Mouse (Mus musculus): ENCODE data around the gene Syt5. TPM values are rescaled to one million over a fixed set of nuclear protein-coding genes. Genes with fewer than 3 reads are reported as not detected.

Gene Syt5
- polyA plus RNA-seq, 1 experiment from 2014 or later: 4.7 TPM

DNA sequence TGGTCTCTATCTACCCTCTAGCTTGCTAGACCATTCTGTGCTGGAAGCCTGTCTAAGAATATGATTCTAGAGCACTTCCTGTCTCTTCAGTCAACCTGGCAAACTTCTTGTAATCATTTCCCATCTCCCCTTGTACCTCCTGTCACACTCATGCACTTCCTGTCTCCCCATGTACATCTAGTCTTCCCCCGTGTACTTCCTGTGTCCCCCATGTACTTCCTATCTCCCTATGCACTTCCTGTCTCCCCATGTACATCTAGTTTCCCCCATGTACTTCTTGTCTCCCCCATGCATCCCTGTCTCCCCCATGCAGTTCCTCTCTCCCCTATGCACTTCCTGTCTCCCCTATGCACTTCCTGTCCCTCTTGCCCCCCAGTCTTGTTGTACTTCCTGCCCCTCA is 28.9 kb downstream of the Syt5 start:
- 67% methylated on average over 1 of the region's 1 CpGs for WGBS
- H3K9me3 ChIP-seq: no peaks in the 10 kb centered on the region
- H3K4me3 ChIP-seq: no peak overlapping the region

GRCm38 (mm10) chr7:4516332-4517050 is 30.9 kb downstream of the Syt5 start, which contains the start of gene Tnnt1:
Tnnt1 (minus strand) TSS chr7:4516382.
- Histone ChIP-seq H3K4me3 (0 out of 2 replicates have a peak within 1 kb of the TSS, but pooled peaks have one; percentile 1), H3K27ac (peak within 1 kb of the TSS; percentile 48), H3K4me2 (no peak within 1 kb of the TSS), H3K9ac (no peak within 1 kb of the TSS), H3K9me3 (no peaks in the 10 kb centered on the region), H3K4me1 (peaks cover 17% of the 10 kb centered on the region; the same call in 1 of the 2 replicates), H3K36me3 (no peaks in the 10 kb centered on the region), H3K27me3 (0 out of 2 replicates have a peak, but pooled peaks cover 4% of the 10 kb centered on the region)
- 22% methylated on average over 3 of the region's 4 CpGs for WGBS
- ATAC-seq (ENCODE audit: insufficient number of reproducible peaks, low FRiP score, low TSS enrichment, low read depth): no peak

More for the DNA sequence above, 28.9 kb downstream of the Syt5 start:
- Histone ChIP-seq H3K27ac (no peak overlapping the region), H3K36me3 (no peaks in the 10 kb centered on the region), H3K4me1 (peaks cover 17% of the 10 kb centered on the region; the same call in 1 of the 2 replicates), H3K9ac (no peak overlapping the region), H3K27me3 (0 out of 2 replicates have a peak, but pooled peaks cover 4% of the 10 kb centered on the region), H3K4me2 (no peak overlapping the region)
- no peak for ATAC-seq (ENCODE audit: insufficient number of reproducible peaks, low FRiP score, low TSS enrichment, low read depth)

- WGBS: 44% methylated on average over 6 of the region's 6 CpGs
- Histone ChIP-seq H3K36me3 (no peaks in the 10 kb centered on the region), H3K9me3 (no peaks in the 10 kb centered on the region), H3K4me3 (no peak overlapping the region), H3K4me1 (peaks cover 11% of the 10 kb centered on the region), H3K9ac (no peak overlapping the region), H3K27me3 (0 out of 2 replicates have a peak, but pooled peaks cover 4% of the 10 kb centered on the region), H3K4me2 (no peak overlapping the region), H3K27ac (peak overlapping the region; percentile 24; the same call in 1 of the 2 replicates)
- ATAC-seq (ENCODE audit: insufficient number of reproducible peaks, low FRiP score, low TSS enrichment, low read depth): no peak
Observed at GRCm38 (mm10) chr7:4515853-4516252, 31.5 kb downstream of the Syt5 start.

DNA sequence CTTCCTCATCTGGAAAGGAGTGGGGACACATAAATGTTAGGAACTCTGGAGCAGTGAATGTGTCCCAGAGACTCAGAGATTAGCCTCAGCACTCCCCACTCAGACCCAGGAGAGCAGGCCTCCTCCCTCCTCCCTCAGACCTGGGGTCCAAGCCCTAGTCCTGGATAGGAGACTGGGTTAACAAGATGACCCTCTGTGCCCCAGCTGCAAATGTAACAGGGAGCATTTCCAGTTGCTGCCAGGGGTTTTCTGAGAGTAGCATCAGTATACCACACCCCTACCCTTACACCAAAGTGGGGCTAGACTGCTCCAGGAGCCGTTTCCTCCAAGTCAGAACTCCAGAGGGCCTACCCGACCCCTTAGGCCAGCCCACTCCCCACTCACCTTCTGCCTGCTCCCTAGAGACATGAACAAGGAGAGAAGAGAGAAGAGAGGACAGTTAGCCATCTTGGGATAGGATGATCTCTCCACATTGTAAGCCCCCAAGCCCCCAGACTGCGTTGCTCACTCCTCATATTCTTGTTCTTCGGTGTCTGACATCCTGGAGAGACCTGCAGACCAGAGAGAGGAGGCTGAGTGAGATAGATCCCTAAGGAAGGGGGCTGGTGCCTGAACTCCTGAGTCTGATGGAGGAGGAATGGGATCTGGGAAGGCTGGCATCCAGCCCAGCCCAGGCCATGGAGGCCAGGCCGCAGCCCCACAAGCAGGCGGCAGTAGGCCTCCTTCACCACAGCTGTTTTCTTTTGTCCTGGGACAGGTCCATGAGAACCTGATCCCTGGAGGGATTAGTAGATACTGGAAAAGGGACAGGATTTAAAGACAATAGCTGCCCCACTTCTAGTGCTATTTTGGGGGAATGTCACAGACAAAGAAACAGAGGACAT is 33.3 kb downstream of the Syt5 start:
- Histone ChIP-seq H3K9me3 (no peaks in the 10 kb centered on the region), H3K4me2 (peak overlapping the region; percentile 10; the same call in 1 of the 2 replicates), H3K27me3 (no peaks in the 10 kb centered on the region), H3K9ac (no peak overlapping the region), H3K27ac (peak overlapping the region; percentile 48), H3K4me3 (peak overlapping the region; percentile 6; the same call in 1 of the 2 replicates), H3K36me3 (no peaks in the 10 kb centered on the region), H3K4me1 (peaks cover 17% of the 10 kb centered on the region)
- ATAC-seq (ENCODE audit: insufficient number of reproducible peaks, low FRiP score, low TSS enrichment, low read depth): peak; percentile 31; the same call in 1 of the 2 replicates
- 50% methylated on average over 6 of the region's 6 CpGs for WGBS

DNA sequence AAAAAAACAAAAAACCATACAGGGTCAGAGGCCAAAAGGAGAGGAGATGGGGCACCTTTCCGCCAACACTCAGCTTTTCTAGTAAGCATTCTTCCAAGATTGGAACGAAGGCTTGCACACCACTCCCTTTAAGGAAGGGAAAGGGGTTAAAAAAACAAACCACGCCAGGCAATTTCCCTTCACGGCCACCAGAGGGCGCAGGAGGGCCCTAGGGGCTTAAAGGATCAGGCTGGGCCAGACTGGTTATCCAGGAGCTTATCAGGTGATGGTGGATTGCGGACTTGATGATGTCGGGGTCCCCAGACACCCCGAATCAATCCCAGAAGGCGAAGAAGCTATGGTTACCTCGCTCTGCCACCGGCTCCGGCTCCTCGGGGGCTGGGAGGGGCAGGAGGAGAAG is 34.1 kb downstream of the Syt5 start:
- H3K4me3 ChIP-seq: no peak overlapping the region
- no peak overlapping the region for H3K4me2 ChIP-seq
- WGBS: 31% methylated on average over 13 of the region's 13 CpGs

DNA sequence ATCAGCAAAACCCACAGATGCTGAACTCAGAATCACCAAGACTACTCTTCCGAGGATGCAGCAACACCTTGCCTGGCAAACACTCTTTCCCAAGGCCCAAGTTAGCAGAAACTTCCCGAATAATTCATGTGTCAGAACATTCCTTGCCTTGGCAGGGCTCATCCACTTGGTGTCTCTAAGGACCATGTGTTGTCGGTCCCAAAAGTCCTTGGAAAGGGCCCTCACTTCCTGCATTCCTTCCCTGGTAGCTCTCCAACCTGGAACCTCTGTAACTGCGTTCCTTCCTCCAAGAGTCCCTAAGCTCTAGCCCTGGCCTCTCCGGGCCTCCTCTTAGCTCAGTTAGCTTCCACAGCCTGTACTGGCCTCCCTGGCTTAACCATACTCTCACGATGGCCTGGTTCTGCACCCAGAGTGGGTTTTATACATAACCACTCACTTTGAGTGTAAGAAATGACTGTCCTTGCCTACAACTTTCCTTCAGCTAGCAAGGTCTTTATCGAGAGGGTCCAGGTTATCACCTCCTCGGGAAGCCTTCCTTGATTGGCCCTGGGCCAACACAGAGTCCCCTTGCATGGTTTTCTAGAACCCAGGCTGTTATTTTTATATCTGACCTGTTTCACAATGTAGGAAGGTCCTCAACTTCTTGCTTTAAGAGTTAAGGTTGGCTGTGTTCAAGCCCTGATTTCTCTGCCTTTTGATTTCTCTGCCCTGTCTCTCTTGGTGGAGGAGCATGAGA is 35.7 kb downstream of the Syt5 start:
- Histone ChIP-seq H3K4me1 (peaks cover 17% of the 10 kb centered on the region), H3K4me3 (no peak overlapping the region), H3K27me3 (no peaks in the 10 kb centered on the region), H3K27ac (no peak overlapping the region), H3K36me3 (no peaks in the 10 kb centered on the region), H3K4me2 (no peak overlapping the region), H3K9me3 (no peaks in the 10 kb centered on the region), H3K9ac (no peak overlapping the region)
- no peak for ATAC-seq (ENCODE audit: insufficient number of reproducible peaks, low FRiP score, low TSS enrichment, low read depth)
- WGBS: 65% methylated on average over 8 of the region's 8 CpGs

More for the DNA sequence above, 34.1 kb downstream of the Syt5 start:
- no peaks in the 10 kb centered on the region for H3K36me3 ChIP-seq
- peaks cover 17% of the 10 kb centered on the region for H3K4me1 ChIP-seq
- H3K9ac ChIP-seq: no peak overlapping the region
- no peak for ATAC-seq (ENCODE audit: insufficient number of reproducible peaks, low FRiP score, low TSS enrichment, low read depth)
- H3K9me3 ChIP-seq: no peaks in the 10 kb centered on the region
- H3K27ac ChIP-seq: no peak overlapping the region
- H3K27me3 ChIP-seq: no peaks in the 10 kb centered on the region

GRCm38 (mm10) chr7:4509863-4510608 is 37.3 kb downstream of the Syt5 start:
- 15% methylated on average over 24 of the region's 24 CpGs for WGBS
- Histone ChIP-seq H3K9me3 (no peaks in the 10 kb centered on the region), H3K4me2 (0 out of 2 replicates have a peak overlapping the region, but pooled peaks have one; percentile 10), H3K36me3 (no peaks in the 10 kb centered on the region), H3K27ac (no peak overlapping the region; the same call in 1 of the 2 replicates), H3K27me3 (no peaks in the 10 kb centered on the region), H3K4me3 (peak overlapping the region; percentile 15; the same call in 1 of the 2 replicates), H3K9ac (no peak overlapping the region), H3K4me1 (peaks cover 17% of the 10 kb centered on the region)
- 0 out of 2 replicates have a peak, but pooled peaks have one; percentile 53 for ATAC-seq (ENCODE audit: insufficient number of reproducible peaks, low FRiP score, low TSS enrichment, low read depth)

- Histone ChIP-seq H3K9ac (no peak overlapping the region), H3K9me3 (no peaks in the 10 kb centered on the region), H3K4me3 (no peak overlapping the region), H3K4me1 (peaks cover 12% of the 10 kb centered on the region; the same call in 1 of the 2 replicates), H3K4me2 (no peak overlapping the region), H3K27ac (no peak overlapping the region), H3K27me3 (no peaks in the 10 kb centered on the region), H3K36me3 (no peaks in the 10 kb centered on the region)
- WGBS: 87% methylated on average over 8 of the region's 8 CpGs
- ATAC-seq (ENCODE audit: insufficient number of reproducible peaks, low FRiP score, low TSS enrichment, low read depth): no peak
Observed at GRCm38 (mm10) chr7:4508739-4509116, 38.6 kb downstream of the Syt5 start.

GRCm38 (mm10) chr7:4508062-4508738 is 39.1 kb downstream of the Syt5 start:
- 69% methylated on average over 27 of the region's 32 CpGs for WGBS
- no peak for ATAC-seq (ENCODE audit: insufficient number of reproducible peaks, low FRiP score, low TSS enrichment, low read depth)
- H3K9ac ChIP-seq: no peak overlapping the region

GRCm38 (mm10) chr7:4507220-4507619 is 40.1 kb downstream of the Syt5 start:
- Histone ChIP-seq H3K9me3 (no peaks in the 10 kb centered on the region), H3K4me1 (peaks cover 12% of the 10 kb centered on the region; the same call in 1 of the 2 replicates), H3K27ac (no peak overlapping the region), H3K27me3 (no peaks in the 10 kb centered on the region), H3K4me2 (no peak overlapping the region), H3K4me3 (no peak overlapping the region), H3K9ac (no peak overlapping the region), H3K36me3 (no peaks in the 10 kb centered on the region)
- whole genome bisulfite sequencing: 69% methylated on average over 2 of the region's 4 CpGs
- ATAC-seq (ENCODE audit: insufficient number of reproducible peaks, low FRiP score, low TSS enrichment, low read depth): no peak

More at GRCm38 (mm10) chr7:4508062-4508738, 39.1 kb downstream of the Syt5 start:
- H3K4me3 ChIP-seq: no peak overlapping the region
- H3K4me2 ChIP-seq: no peak overlapping the region
- no peaks in the 10 kb centered on the region for H3K27me3 ChIP-seq
- H3K27ac ChIP-seq: no peak overlapping the region
- no peaks in the 10 kb centered on the region for H3K36me3 ChIP-seq
- no peaks in the 10 kb centered on the region for H3K9me3 ChIP-seq
- peaks cover 12% of the 10 kb centered on the region; the same call in 1 of the 2 replicates for H3K4me1 ChIP-seq

All from limb, embryonic 15.5 days (tissue).